Mouse (Mus musculus): ENCODE data around the gene Ulbp1. TPM values are rescaled to one million over a fixed set of nuclear protein-coding genes. Genes with fewer than 3 reads are reported as not detected.
"Not testable (repeated sequence)": the region's sequence is repeated elsewhere in the genome, so short reads cannot be mapped to it uniquely, and the experiment has no call there.

Gene Ulbp1
- total and polyA plus RNA-seq, 2 experiments from 2014 or later = 0.61 to 2.4 TPM

DNA sequence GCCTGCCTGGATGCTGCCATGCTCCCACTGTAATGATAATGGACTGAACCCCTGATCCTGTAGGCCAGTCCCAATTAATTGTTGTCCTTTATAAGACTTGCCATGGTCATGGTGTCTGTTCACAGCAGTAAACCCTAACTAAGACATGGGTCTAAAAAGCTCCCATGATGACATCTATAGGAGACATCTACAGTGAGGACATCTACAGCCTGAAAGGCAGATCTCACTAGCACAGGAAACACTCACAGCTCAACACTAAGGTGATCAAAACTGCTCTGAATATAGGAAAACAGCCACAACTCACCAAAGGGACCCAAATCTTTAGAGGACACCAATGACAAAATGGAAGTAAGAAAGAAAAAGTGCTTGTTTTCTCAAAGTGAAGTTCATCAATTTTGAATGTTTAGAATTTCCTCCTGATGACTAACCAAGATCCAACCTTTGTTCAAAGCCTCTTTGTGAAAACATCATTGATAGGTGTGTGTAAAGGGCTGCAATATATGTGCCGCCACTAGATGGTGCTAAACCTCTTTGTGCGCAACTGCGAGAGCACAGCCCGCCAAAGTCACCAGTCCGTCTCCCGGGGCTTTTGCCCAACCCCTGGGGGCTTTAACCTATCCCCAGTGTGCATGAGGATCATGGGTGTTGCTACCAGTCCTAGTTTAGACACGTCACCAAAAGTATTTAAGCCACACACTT lies 3.6 kb downstream of the Ulbp1 start:
- H3K36me3 ChIP-seq (ENCODE audit: insufficient read depth, low read length); H3K9me3 ChIP-seq (ENCODE audit: low read length); H3K4me3 ChIP-seq (ENCODE audit: low read length); H3K4me1 ChIP-seq (ENCODE audit: insufficient read depth, low read length); H3K9ac ChIP-seq (replicated peaks; ENCODE audit: low read length); ATAC-seq; H3K27ac ChIP-seq; H3K27me3 ChIP-seq (ENCODE audit: insufficient read depth, low read length): not testable (repeated sequence)
- peak overlapping the region; percentile 38; the same call in 1 of the 2 replicates for H3K4me2 ChIP-seq (ENCODE audit: low read depth, low read length)
- TF ChIP-seq CTCF (IDR thresholded peaks at IDR 0.05; ENCODE audit: low read depth) = peak; percentile 77
- peak; percentile 37 for DNase-seq (ENCODE audit: low spot score)
- WGBS = under 1% methylated on average over 7 of the region's 7 CpGs

DNA sequence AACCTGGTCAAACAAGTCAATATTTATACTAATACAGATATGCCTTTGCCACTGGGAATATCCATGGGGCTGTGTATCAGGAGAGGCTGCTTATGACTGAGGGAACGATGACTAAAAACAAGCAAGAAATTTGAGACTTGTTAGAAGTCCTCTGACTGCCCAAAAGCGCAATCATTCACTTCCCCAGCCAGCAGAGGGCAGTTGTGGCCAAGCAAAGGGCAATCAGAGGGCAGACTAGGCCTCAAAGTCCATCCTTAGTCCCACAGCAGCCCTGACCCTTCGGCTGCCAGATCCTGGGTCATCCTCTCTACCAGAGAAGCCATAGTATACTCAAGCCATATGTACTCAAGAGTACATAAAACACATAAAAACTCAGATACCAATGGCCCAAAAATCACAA lies 11.4 kb downstream of the Ulbp1 start:
- WGBS = 51% methylated on average over 3 of the region's 3 CpGs
- Histone ChIP-seq H3K36me3 (ENCODE audit: insufficient read depth, low read length) (no peaks in the 10 kb centered on the region), H3K27me3 (ENCODE audit: insufficient read depth, low read length) (no peaks in the 10 kb centered on the region), H3K9ac (replicated peaks; ENCODE audit: low read length) (no peak overlapping the region), H3K4me1 (ENCODE audit: insufficient read depth, low read length) (no peaks in the 10 kb centered on the region), H3K27ac (no peak overlapping the region), H3K4me3 (ENCODE audit: low read length) (no peak overlapping the region), H3K4me2 (ENCODE audit: low read depth, low read length) (no peak overlapping the region), H3K9me3 (ENCODE audit: low read length) (peaks cover 4% of the 10 kb centered on the region)
- DNase-seq (ENCODE audit: low spot score) (no peak), ATAC-seq (no peak)
- peak; percentile 26; the same call in 1 of the 2 replicates for TF ChIP-seq CTCF (IDR thresholded peaks at IDR 0.05; ENCODE audit: low read depth)

DNA sequence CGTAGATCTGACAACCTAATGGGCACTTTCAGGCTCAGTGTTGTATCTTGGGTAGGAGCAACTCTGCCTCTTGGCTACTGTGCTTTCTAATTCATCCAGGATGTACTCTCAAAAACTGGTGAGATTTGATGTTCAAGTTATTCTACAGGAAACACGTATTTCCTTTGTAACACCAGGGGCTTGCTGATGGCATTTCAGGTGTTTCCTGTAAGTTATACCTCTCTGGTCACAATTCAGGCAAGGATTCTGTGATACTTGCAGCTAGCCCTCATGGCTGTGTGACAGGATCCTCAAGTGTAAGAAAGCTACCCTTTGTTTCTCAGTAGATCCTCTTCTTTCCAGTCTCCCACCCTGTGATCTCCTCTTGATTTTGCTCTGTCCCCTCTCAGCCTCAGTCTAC lies 34.5 kb downstream of the Ulbp1 start:
- no peak for ATAC-seq
- DNase-seq (ENCODE audit: low spot score) = no peak
- WGBS = 86% methylated on average over 2 of the region's 2 CpGs

DNA sequence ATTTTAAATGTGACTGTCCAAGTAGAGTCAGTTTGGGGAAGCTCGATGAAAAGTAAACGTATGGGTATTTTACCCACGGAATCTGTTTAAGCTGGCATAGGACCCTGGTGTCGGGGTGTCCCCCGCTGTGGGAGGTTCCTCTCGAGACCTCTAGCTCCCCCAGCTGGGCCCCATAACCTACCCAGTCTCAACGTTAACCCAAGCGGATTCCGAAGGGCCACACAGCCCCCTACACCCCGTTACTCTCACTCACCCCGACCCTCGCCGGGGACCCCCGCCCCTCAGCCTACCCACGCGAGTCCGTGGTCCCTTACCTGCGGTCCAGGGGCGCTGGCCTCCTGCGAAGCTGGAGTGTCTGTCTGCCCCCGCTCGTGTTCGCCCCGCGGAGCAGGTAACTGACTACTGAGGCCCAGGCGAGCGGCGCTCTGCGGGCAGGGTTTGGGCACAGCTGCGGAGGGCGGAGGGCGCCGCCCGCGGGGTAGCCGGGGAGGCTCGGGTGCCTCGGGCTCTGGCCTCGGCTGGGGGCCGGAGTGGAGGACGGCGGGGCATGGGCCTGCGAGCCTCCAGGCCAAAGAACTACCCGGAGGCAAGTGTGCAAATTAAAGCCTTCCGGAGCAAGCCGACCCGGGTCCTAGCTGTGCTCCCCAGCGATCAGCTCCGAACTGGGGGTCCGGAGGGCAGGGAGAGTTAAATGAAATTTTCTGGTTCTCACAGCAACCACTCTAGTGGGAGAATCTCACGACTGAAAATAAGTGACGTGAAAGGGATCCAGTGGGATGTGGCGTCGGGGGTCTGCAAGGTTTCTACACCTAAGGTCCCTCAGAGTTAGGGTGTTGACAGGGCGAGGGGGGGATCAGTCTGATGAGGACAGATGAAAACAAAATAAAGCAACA lies 80.0 kb downstream of the Ulbp1 start:
- ATAC-seq (peak; percentile 43; the same call in 1 of the 2 replicates), DNase-seq (ENCODE audit: low spot score) (no peak)
- Histone ChIP-seq H3K4me1 (ENCODE audit: insufficient read depth, low read length) (no peaks in the 10 kb centered on the region), H3K4me3 (ENCODE audit: low read length) (peak overlapping the region; percentile 63), H3K4me2 (ENCODE audit: low read depth, low read length) (peak overlapping the region; percentile 99), H3K27me3 (ENCODE audit: insufficient read depth, low read length) (peaks cover 10% of the 10 kb centered on the region), H3K9me3 (ENCODE audit: low read length) (no peaks in the 10 kb centered on the region), H3K36me3 (ENCODE audit: insufficient read depth, low read length) (no peaks in the 10 kb centered on the region), H3K27ac (no peak overlapping the region), H3K9ac (replicated peaks; ENCODE audit: low read length) (no peak overlapping the region)
- WGBS = 8% methylated on average over 54 of the region's 55 CpGs
- no peak for TF ChIP-seq CTCF (IDR thresholded peaks at IDR 0.05; ENCODE audit: low read depth)

More for the DNA sequence above, 34.5 kb downstream of the Ulbp1 start:
- Histone ChIP-seq H3K9ac (replicated peaks; ENCODE audit: low read length) (no peak overlapping the region), H3K27me3 (ENCODE audit: insufficient read depth, low read length) (no peaks in the 10 kb centered on the region), H3K4me1 (ENCODE audit: insufficient read depth, low read length) (no peaks in the 10 kb centered on the region), H3K36me3 (ENCODE audit: insufficient read depth, low read length) (no peaks in the 10 kb centered on the region), H3K27ac (no peak overlapping the region), H3K9me3 (ENCODE audit: low read length) (no peaks in the 10 kb centered on the region), H3K4me3 (ENCODE audit: low read length) (no peak overlapping the region), H3K4me2 (ENCODE audit: low read depth, low read length) (no peak overlapping the region)
- TF ChIP-seq CTCF (IDR thresholded peaks at IDR 0.05; ENCODE audit: low read depth) = no peak

DNA sequence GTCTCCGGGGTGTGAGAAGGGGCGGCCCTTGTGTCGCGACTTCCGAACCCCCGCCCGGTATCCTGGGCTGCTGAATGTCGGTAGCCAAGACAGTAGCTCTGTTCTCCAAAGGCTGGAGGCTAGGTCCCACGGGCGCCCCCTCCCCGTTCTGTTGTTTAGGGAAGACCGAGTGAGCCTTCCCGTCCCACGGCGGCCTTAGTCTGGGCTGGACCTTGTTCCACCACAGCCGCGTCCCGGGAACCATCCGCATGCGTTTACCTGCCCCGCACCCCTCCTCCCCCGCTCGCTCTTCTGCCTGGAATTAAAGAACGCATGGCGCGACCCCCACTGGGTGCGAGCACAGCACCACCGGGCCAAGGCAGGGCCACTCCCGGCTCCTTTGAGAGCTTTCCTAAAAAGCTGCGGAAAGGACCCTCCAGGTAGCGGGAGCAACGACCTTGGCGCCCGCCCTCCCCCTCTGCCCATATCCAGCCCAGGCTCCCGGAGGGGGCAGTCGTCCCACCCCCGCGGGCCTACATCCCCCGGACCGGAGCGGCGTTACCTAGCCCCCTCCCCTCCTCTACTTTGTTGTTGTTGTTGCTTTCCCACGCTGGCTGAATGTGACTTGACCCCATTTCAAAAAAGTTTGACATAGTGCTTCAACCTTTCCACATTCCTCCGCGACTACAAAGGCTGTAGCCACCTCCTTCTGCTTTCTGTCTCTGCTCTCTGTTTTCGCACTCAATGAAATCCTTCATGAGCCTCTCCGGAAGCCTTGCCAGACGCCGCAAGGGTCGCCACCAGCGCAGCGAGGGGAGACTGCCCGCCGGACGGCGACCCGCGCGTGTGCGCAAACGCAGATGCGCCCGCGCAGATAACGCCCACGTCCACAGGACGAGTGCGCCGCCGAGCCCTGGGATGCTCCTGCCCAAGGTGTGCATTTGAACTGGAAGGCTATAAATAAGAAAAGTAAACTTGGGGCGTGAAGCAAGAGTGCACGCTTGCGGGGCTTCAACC lies 81.2 kb downstream of the Ulbp1 start:
- under 1% methylated on average over 73 of the region's 73 CpGs for WGBS
- peak; percentile 66 for ATAC-seq
- no peak overlapping the region for H3K9ac ChIP-seq (replicated peaks; ENCODE audit: low read length)
- H3K4me2 ChIP-seq (ENCODE audit: low read depth, low read length) = peak overlapping the region; percentile 99
- no peak for TF ChIP-seq CTCF (IDR thresholded peaks at IDR 0.05; ENCODE audit: low read depth)
- DNase-seq (ENCODE audit: low spot score) = no peak
- no peaks in the 10 kb centered on the region for H3K36me3 ChIP-seq (ENCODE audit: insufficient read depth, low read length)
- H3K4me3 ChIP-seq (ENCODE audit: low read length) = peak overlapping the region; percentile 63
- no peaks in the 10 kb centered on the region for H3K4me1 ChIP-seq (ENCODE audit: insufficient read depth, low read length)
- no peak overlapping the region for H3K27ac ChIP-seq
- peaks cover 10% of the 10 kb centered on the region for H3K27me3 ChIP-seq (ENCODE audit: insufficient read depth, low read length)
- no peaks in the 10 kb centered on the region for H3K9me3 ChIP-seq (ENCODE audit: low read length)

DNA sequence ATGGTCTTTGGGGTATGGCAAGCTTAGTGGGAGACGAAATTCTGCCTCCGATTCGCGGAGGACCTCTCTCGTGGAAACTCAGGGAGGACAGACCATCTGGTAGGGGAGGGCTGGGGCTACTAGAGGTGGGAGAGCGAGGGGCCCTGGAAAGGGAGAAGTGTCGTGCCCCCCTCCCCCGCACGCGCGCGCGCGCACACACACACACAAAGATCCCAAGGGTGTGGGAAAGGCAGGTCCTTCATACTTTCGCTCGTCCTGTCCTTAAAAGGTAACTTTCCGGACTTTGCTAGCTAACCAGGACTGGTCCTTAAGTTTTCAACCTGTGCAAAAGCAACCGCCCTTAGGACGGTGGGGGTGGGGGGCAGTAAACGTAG lies 81.9 kb downstream of the Ulbp1 start:
- H3K4me3 ChIP-seq (ENCODE audit: low read length) = peak overlapping the region; percentile 63
- H3K4me2 ChIP-seq (ENCODE audit: low read depth, low read length) = peak overlapping the region; percentile 99
- peak; percentile 67 for ATAC-seq
- H3K27ac ChIP-seq = no peak overlapping the region
- H3K27me3 ChIP-seq (ENCODE audit: insufficient read depth, low read length) = peaks cover 10% of the 10 kb centered on the region
- no peaks in the 10 kb centered on the region for H3K36me3 ChIP-seq (ENCODE audit: insufficient read depth, low read length)
- no peaks in the 10 kb centered on the region for H3K9me3 ChIP-seq (ENCODE audit: low read length)
- no peak for TF ChIP-seq CTCF (IDR thresholded peaks at IDR 0.05; ENCODE audit: low read depth)
- peak; percentile 23 for DNase-seq (ENCODE audit: low spot score)
- WGBS = 2% methylated on average over 19 of the region's 20 CpGs
- H3K4me1 ChIP-seq (ENCODE audit: insufficient read depth, low read length) = no peaks in the 10 kb centered on the region
- no peak overlapping the region for H3K9ac ChIP-seq (replicated peaks; ENCODE audit: low read length)
